Mouse (Mus musculus) kidney, postnatal 10 days (tissue): ENCODE results near the gene Acp2.
A peak's percentile ranks its signal among the peaks of the same experiment; 100 is the strongest.

Source experiments
- DNase-seq: peaks from one replicate; pipeline ENCODE4 v3.0.0; 2021; ENCODE audit warnings: mixed read lengths

Acp2 gene

GRCm38 (mm10) chr2:91202222-91202971, at the start of gene Acp2, which contains the start of gene Nr1h3:
Gene Acp2, plus strand, starts transcription at chr2:91202885.
Gene Nr1h3, minus strand, starts transcription at chr2:91202834.
- peak; percentile 94 for DNase-seq

- DNase-seq: no peak
These were observed 49.8 kb upstream of the Acp2 start for GRCm38 (mm10) chr2:91152885-91153377.

- no peak for DNase-seq
These were observed 48.6 kb upstream of the Acp2 start for GRCm38 (mm10) chr2:91154091-91154490.

- no peak for DNase-seq
These were observed 45.5 kb upstream of the Acp2 start for GRCm38 (mm10) chr2:91157002-91157752.

- no peak for DNase-seq
These were observed 42.1 kb upstream of the Acp2 start for GRCm38 (mm10) chr2:91160591-91160990.

GRCm38 (mm10) chr2:91162952-91163351, 39.7 kb upstream of the Acp2 start:
- no peak for DNase-seq

GRCm38 (mm10) chr2:91163532-91163931, 39.2 kb upstream of the Acp2 start:
- no peak for DNase-seq

GRCm38 (mm10) chr2:91164991-91165390, 37.7 kb upstream of the Acp2 start:
- DNase-seq: no peak

- no peak for DNase-seq
These were observed 35.1 kb upstream of the Acp2 start for GRCm38 (mm10) chr2:91167629-91168028.

GRCm38 (mm10) chr2:91169587-91170322, 32.9 kb upstream of the Acp2 start:
- DNase-seq: no peak

GRCm38 (mm10) chr2:91175490-91175889, 27.2 kb upstream of the Acp2 start:
- DNase-seq: no peak

- DNase-seq: no peak
These were observed 26.5 kb upstream of the Acp2 start for GRCm38 (mm10) chr2:91176234-91176633.

GRCm38 (mm10) chr2:91179825-91180224, 22.9 kb upstream of the Acp2 start:
- DNase-seq: no peak

GRCm38 (mm10) chr2:91180706-91181105, 22.0 kb upstream of the Acp2 start:
- no peak for DNase-seq

GRCm38 (mm10) chr2:91182016-91182404, 20.7 kb upstream of the Acp2 start:
- no peak for DNase-seq

GRCm38 (mm10) chr2:91182405-91183147, 20.1 kb upstream of the Acp2 start:
- peak; percentile 85 for DNase-seq

- peak; percentile 96 for DNase-seq
These were observed 19.6 kb upstream of the Acp2 start for GRCm38 (mm10) chr2:91183148-91183513.

- peak; percentile 31 for DNase-seq
These were observed 18.8 kb upstream of the Acp2 start, which contains the start of gene Madd for GRCm38 (mm10) chr2:91183711-91184405. Gene Madd, minus strand, starts transcription at chr2:91183837.

GRCm38 (mm10) chr2:91186208-91186607, 16.5 kb upstream of the Acp2 start:
- DNase-seq: no peak

- no peak for DNase-seq
These were observed 15.3 kb upstream of the Acp2 start for GRCm38 (mm10) chr2:91187431-91187830.

- no peak for DNase-seq
These were observed 12.2 kb upstream of the Acp2 start for GRCm38 (mm10) chr2:91190501-91190900.
